Mouse (Mus musculus): ENCODE measurements around the gene Serinc2.
"Not testable (repeated sequence)": the region's sequence is repeated elsewhere in the genome, so short reads cannot be mapped to it uniquely, and the experiment has no call there.

The Serinc2 gene

GRCm38 (mm10) chr4:130260406-130260805, 18.6 kb downstream of the Serinc2 start:
- DNase-seq = no peak

GRCm38 (mm10) chr4:130252441-130253157, 26.4 kb downstream of the Serinc2 start:
- peak; percentile 20 to 50 for DNase-seq

- peak in 1 of 2 experiments; percentile 68 for DNase-seq
Measured at GRCm38 (mm10) chr4:130251763-130252162, 27.2 kb downstream of the Serinc2 start.

- DNase-seq = no peak
Measured at GRCm38 (mm10) chr4:130251172-130251705, 27.8 kb downstream of the Serinc2 start.

- no peak for DNase-seq
Measured at GRCm38 (mm10) chr4:130248636-130249035, 30.4 kb downstream of the Serinc2 start.

- DNase-seq = peak; percentile 79 to 91
Measured at GRCm38 (mm10) chr4:130246132-130246531, 32.9 kb downstream of the Serinc2 start.

- DNase-seq = no peak
Measured at GRCm38 (mm10) chr4:130244749-130245148, 34.3 kb downstream of the Serinc2 start.

- DNase-seq = not testable (repeated sequence)
Measured at GRCm38 (mm10) chr4:130243621-130244020, 35.4 kb downstream of the Serinc2 start.

GRCm38 (mm10) chr4:130242956-130243355, 36.0 kb downstream of the Serinc2 start:
- no peak for DNase-seq

GRCm38 (mm10) chr4:130240695-130241094, 38.3 kb downstream of the Serinc2 start:
- no peak for DNase-seq

- no peak for DNase-seq
Measured at GRCm38 (mm10) chr4:130237607-130238006, 41.4 kb downstream of the Serinc2 start.

GRCm38 (mm10) chr4:130236361-130236760, 42.6 kb downstream of the Serinc2 start:
- DNase-seq = no peak

GRCm38 (mm10) chr4:130224071-130224470, 54.9 kb downstream of the Serinc2 start:
- DNase-seq = no peak

- DNase-seq = peak; percentile 36 to 65
Measured at GRCm38 (mm10) chr4:130222179-130222578, 56.8 kb downstream of the Serinc2 start, which contains the start of gene Gm853. Gene Gm853, minus strand, starts transcription at chr4:130222401.

- peak; percentile 66 to 84 for DNase-seq
Measured at GRCm38 (mm10) chr4:130220176-130220575, 58.8 kb downstream of the Serinc2 start.

- DNase-seq = no peak
Measured at GRCm38 (mm10) chr4:130215392-130215791, 63.6 kb downstream of the Serinc2 start.

- DNase-seq = no peak
Measured at GRCm38 (mm10) chr4:130213857-130214256, 65.1 kb downstream of the Serinc2 start.

- DNase-seq = no peak
Measured at GRCm38 (mm10) chr4:130213197-130213596, 65.8 kb downstream of the Serinc2 start.

- no peak for DNase-seq
Measured at GRCm38 (mm10) chr4:130212421-130212820, 66.6 kb downstream of the Serinc2 start.

- DNase-seq = no peak
Measured at GRCm38 (mm10) chr4:130211870-130212269, 67.1 kb downstream of the Serinc2 start.

Measured in kidney, postnatal 25 days (tissue).